Mouse (Mus musculus): ENCODE measurements around the gene Rpap3. TPM values are rescaled to one million over a fixed set of nuclear protein-coding genes. Genes with fewer than 3 reads are reported as not detected.

The Rpap3 gene
- total RNA-seq (2023): 12.6 TPM

DNA sequence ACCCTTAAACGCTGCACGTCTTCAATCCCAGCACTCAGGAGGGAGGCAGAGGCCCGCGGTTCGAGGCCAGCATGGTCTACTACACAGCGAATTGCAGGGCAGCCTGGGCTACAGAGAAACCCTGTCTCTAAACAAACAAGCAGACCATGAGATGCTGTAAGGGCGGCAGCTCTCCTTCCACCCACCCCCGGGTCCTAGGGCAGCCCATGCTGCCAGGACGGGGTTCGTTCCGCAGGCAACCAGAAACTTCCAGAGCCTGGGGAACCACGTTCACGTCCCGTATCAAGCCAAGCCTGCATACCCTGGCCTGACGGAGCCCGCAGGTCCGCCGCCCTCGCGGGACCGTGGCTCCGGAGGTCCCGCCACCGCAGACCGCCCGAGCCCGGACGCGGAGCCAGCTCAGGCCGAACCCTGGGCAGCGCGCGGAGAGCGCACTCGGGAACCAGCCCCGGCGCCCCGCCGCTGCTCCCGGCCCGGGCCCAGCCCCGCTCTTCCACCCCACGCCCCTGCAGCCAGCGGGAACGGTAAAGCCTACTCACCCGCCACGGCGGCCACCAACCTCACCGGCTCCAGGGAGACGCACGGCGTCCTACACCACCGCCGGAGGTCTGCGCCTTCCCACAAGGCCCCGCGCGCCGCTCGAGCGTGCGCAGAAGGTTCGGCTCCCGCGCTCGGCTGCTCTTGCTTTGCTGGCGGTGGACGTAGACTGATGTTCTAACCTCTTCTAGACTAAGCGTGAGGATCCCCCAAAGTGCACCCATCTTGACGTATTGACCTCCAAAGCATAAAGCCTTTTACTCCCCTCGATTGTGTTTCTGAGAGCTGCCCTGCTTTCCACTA is at the start of gene Rpap3:
Gene Rpap3 (minus strand): TSS at position 615 of the 840 bp plus-strand sequence.

DNA sequence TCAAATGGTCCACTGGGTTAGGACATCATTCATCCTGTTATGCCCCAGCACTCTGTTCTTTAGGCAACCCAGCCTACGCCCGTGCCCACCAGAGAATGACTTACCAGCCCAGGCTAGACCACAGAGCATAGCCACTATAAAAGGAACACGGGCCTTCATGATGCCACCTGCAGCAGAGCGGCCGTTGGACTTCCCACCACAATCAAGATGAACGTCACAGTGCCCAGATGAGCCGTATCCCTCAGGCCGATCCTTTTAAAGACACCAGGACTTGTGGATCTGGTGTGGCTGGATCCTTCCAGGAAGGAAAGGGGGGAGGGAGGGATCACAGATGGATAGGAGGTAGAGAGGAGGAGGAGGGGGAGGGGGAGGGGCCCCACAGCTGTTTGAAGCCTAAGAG is 25.5 kb upstream of the Rpap3 start, which contains the start of gene Endou:
Gene Endou (minus strand): TSS at position 229 of the 400 bp plus-strand sequence.

Other genes starting within 250 kb of the Rpap3 start
- 0.43 TPM for gene Endou, start 25.5 kb upstream of the Rpap3 start, total RNA-seq (2023)
- gene Rapgef3, start 62.1 kb upstream of the Rpap3 start, total RNA-seq (2023): 0.92 TPM
- 13.4 TPM for gene Slc48a1, start 72.7 kb upstream of the Rpap3 start, total RNA-seq (2023)
- gene Hdac7, start 138.7 kb upstream of the Rpap3 start, total RNA-seq (2023): 218 TPM
- gene Vdr, start 204.8 kb upstream of the Rpap3 start, total RNA-seq (2023): 0.12 TPM

Data from CD8-positive naive resting alpha-beta T cell, adult 57 days (primary cell).